Mouse (Mus musculus): Measurements from ENCODE around the gene Taf15. TPM values are rescaled to one million over a fixed set of nuclear protein-coding genes. Genes with fewer than 3 reads are reported as not detected.
A peak's percentile ranks its signal among the peaks of the same experiment; 100 is the strongest.

Gene Taf15
- polyA plus RNA-seq, 2 experiments: 2.2 to 43.1 TPM

DNA sequence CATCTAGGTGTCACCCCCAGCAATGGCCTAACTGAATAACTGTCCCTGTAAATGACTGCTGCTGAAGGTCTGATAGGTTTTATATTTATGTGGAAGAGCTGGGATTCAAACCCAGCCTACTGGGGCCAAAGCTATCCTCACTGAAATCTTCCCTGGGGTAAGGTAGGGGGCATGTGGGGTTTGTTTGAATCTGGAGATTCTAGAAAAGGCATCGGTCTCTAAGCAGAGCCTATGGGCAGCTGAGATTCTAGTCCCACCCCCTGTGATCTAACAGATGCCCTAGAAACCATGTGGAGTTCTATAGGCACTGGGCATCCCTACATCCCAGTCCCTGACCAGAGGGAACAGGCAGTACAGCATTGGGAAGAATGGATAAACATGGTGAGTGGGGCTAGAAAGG, 35.5 kb upstream of the Taf15 start, which contains the start of gene 1700020L24Rik:
TSS of gene 1700020L24Rik (plus strand) at position 301 of the 400 bp plus-strand sequence.
- H3K4me3 ChIP-seq (ENCODE audit: insufficient read depth in 1 of 2, low read depth in 2 of 2, low read length in 2 of 2): no peak within 1 kb of the TSS
- TF ChIP-seq CTCF (IDR thresholded peaks at IDR 0.05; ENCODE audit: low read depth) (no peak), EP300 (IDR thresholded peaks at IDR 0.05; ENCODE audit: low read depth) (no peak)
- H3K4me1 ChIP-seq (replicated peaks; ENCODE audit: control insufficient read depth in 2 of 2, insufficient read depth in 2 of 2, low read length in 1 of 2): no peaks in the 10 kb centered on the region; a peak in 1 of 4 replicates
- no peaks in the 10 kb centered on the region for H3K9me3 ChIP-seq (ENCODE audit: control insufficient read depth, low read length)
- no peak for ATAC-seq (ENCODE audit: insufficient read depth)
- no peak within 1 kb of the TSS for H3K4me2 ChIP-seq (ENCODE audit: low read depth)
- DNase-seq (ENCODE audit: low read depth in 3 of 3, low spot score in 3 of 3): no peak
- no peaks in the 10 kb centered on the region for H3K36me3 ChIP-seq (replicated peaks; ENCODE audit: control insufficient read depth, insufficient read depth, low read depth)
- no peak within 1 kb of the TSS for H3K27ac ChIP-seq
- 67% methylated on average over 1 of the region's 1 CpGs for WGBS (ENCODE audit: insufficient replicate concordance)
- no peak within 1 kb of the TSS for H3K9ac ChIP-seq (replicated peaks)
- H3K27me3 ChIP-seq (ENCODE audit: control insufficient read depth, insufficient read depth, low read length): peaks cover 14% of the 10 kb centered on the region

- H3K4me3 ChIP-seq (ENCODE audit: insufficient read depth in 1 of 2, low read depth in 2 of 2, low read length in 2 of 2): no peak overlapping the region
- H3K27me3 ChIP-seq (ENCODE audit: control insufficient read depth, insufficient read depth, low read length): peaks cover 36% of the 10 kb centered on the region
- no peaks in the 10 kb centered on the region for H3K9me3 ChIP-seq (ENCODE audit: control insufficient read depth, low read length)
- H3K9ac ChIP-seq (replicated peaks): no peak overlapping the region
- WGBS (ENCODE audit: insufficient replicate concordance): 17% methylated on average over 11 of the region's 11 CpGs
- no peak for DNase-seq (ENCODE audit: low read depth in 3 of 3, low spot score in 3 of 3)
- TF ChIP-seq EP300 (IDR thresholded peaks at IDR 0.05; ENCODE audit: low read depth) (no peak), CTCF (IDR thresholded peaks at IDR 0.05; ENCODE audit: low read depth) (no peak)
- H3K36me3 ChIP-seq (replicated peaks; ENCODE audit: control insufficient read depth, insufficient read depth, low read depth): no peaks in the 10 kb centered on the region
- no peak for ATAC-seq (ENCODE audit: insufficient read depth)
- H3K4me2 ChIP-seq (ENCODE audit: low read depth): peak overlapping the region; percentile 72
- no peaks in the 10 kb centered on the region; a peak in 1 of 4 replicates for H3K4me1 ChIP-seq (replicated peaks; ENCODE audit: control insufficient read depth in 2 of 2, insufficient read depth in 2 of 2, low read length in 1 of 2)
- H3K27ac ChIP-seq: no peak overlapping the region
Observed at GRCm38 (mm10) chr11:83439426-83440060, 33.3 kb upstream of the Taf15 start.

DNA sequence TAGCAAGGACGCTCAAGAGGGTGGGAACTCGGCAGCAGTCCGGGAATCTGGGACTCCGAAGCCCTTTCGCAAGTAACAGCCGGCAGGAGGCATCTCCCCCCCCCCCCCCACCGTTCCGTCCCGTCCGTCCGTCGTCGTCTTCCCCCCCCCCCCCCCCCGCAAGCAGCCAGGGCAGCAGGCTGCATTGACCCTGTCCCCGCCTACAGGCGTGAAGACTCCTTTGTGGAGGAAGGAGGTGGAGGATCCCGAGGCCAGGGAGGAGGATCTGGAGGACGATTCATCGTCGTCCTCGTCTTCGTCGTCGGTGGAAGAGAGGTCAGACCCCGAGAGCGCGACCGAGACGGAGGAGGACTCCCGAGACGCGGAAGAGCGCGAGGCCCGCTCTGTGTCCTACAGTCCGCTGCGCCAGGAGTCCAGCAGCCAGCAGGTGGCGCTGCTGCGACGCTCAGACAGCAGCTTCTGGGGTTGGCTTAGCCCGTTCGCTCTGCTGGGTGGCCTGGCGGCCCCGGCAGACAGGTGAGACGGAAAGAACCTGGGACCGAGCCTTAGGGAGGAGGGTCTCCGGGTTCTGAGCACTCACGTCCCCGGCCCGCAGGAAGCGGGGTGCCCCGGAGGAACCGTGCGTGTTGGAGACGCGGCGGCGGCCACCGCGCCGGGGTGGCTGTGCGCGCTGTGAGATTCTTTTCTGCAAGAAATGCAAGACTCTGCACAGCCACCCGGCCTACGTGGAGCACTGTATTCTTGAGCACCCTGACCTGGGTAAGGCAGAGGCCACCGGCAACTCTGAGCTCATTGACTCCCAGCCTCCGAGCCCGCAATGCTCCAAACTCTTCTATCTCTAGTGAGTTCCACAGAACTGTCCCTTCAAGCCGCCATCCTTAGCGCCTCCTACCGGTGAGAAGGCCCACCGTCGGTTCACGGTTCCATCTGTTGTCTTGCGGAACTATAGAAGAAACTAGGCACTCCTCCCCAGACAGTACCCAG, 32.5 kb upstream of the Taf15 start:
- Histone ChIP-seq H3K4me3 (ENCODE audit: insufficient read depth in 1 of 2, low read depth in 2 of 2, low read length in 2 of 2) (peak overlapping the region; percentile 64 to 65), H3K36me3 (replicated peaks; ENCODE audit: control insufficient read depth, insufficient read depth, low read depth) (no peaks in the 10 kb centered on the region), H3K9me3 (ENCODE audit: control insufficient read depth, low read length) (no peaks in the 10 kb centered on the region), H3K9ac (replicated peaks) (peak overlapping the region; percentile 19), H3K4me2 (ENCODE audit: low read depth) (peak overlapping the region; percentile 72), H3K27ac (no peak overlapping the region), H3K27me3 (ENCODE audit: control insufficient read depth, insufficient read depth, low read length) (peaks cover 44% of the 10 kb centered on the region), H3K4me1 (replicated peaks; ENCODE audit: control insufficient read depth in 2 of 2, insufficient read depth in 2 of 2, low read length in 1 of 2) (no peaks in the 10 kb centered on the region; a peak in 1 of 4 replicates)
- TF ChIP-seq EP300 (IDR thresholded peaks at IDR 0.05; ENCODE audit: low read depth) (no peak), CTCF (IDR thresholded peaks at IDR 0.05; ENCODE audit: low read depth) (peak; percentile 99)
- under 1% methylated on average over 67 of the region's 75 CpGs for WGBS (ENCODE audit: insufficient replicate concordance)
- DNase-seq (ENCODE audit: low read depth in 3 of 3, low spot score in 3 of 3): peak; percentile 74 to 80 (median 78)
- ATAC-seq (ENCODE audit: insufficient read depth): peak; percentile 93

DNA sequence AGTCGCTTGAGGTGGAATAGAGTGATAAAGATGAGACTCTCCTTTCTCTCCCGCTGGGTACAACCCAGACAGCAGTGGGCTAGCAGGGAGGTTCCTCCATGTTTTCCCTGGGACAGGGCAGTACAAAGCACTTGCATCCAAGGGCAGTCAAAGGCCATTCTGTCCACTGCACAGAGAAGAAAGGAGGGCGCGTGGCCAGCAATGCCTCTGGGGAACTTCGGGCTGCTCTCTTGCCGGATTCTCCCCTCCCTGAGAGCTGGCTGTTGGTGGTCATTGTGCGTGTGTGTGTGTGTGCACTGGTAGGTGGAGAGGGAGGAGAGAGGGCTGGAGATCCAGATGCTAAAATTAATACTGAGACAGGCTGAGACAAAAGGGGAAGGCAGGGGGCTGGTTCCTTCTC, 31.7 kb upstream of the Taf15 start:
- H3K4me2 ChIP-seq (ENCODE audit: low read depth): peak overlapping the region; percentile 72
- no peaks in the 10 kb centered on the region for H3K9me3 ChIP-seq (ENCODE audit: control insufficient read depth, low read length)
- no peak for ATAC-seq (ENCODE audit: insufficient read depth)
- H3K4me1 ChIP-seq (replicated peaks; ENCODE audit: control insufficient read depth in 2 of 2, insufficient read depth in 2 of 2, low read length in 1 of 2): no peaks in the 10 kb centered on the region
- H3K36me3 ChIP-seq (replicated peaks; ENCODE audit: control insufficient read depth, insufficient read depth, low read depth): no peaks in the 10 kb centered on the region
- H3K27me3 ChIP-seq (ENCODE audit: control insufficient read depth, insufficient read depth, low read length): peaks cover 47% of the 10 kb centered on the region
- WGBS (ENCODE audit: insufficient replicate concordance): 39% methylated on average over 7 of the region's 7 CpGs
- H3K9ac ChIP-seq (replicated peaks): no peak overlapping the region
- no peak overlapping the region for H3K4me3 ChIP-seq (ENCODE audit: insufficient read depth in 1 of 2, low read depth in 2 of 2, low read length in 2 of 2)
- DNase-seq (ENCODE audit: low read depth in 3 of 3, low spot score in 3 of 3): no peak
- TF ChIP-seq CTCF (IDR thresholded peaks at IDR 0.05; ENCODE audit: low read depth): no peak
- TF ChIP-seq EP300 (IDR thresholded peaks at IDR 0.05; ENCODE audit: low read depth): no peak
- H3K27ac ChIP-seq: no peak overlapping the region

Measured in liver, embryonic 14.5 days (tissue).